Mouse (Mus musculus) left cerebral cortex, postnatal 4 days (tissue): ENCODE data around the gene Rgl1. TPM values are rescaled to one million over a fixed set of nuclear protein-coding genes. Genes with fewer than 3 reads are reported as not detected.

Experiments used
- DNase-seq: peaks from one replicate; pipeline ENCODE4 v3.0.0-alpha.2; 2022
- intact Hi-C: fragments of 180-260 bp; cut with DNase I; formaldehyde crosslinking; loops from one replicate; pipeline ENCODE4 v1.15.1; 2025
- total RNA-seq, 2 experiments: library from RNA; stranded (reverse); gene quantifications; 2 replicates each; pipeline ENCODE4 v1.2.3; 2021

Rgl1 gene
- total RNA-seq = 10 to 100 TPM; 45.6 to 55.2 TPM

DNA sequence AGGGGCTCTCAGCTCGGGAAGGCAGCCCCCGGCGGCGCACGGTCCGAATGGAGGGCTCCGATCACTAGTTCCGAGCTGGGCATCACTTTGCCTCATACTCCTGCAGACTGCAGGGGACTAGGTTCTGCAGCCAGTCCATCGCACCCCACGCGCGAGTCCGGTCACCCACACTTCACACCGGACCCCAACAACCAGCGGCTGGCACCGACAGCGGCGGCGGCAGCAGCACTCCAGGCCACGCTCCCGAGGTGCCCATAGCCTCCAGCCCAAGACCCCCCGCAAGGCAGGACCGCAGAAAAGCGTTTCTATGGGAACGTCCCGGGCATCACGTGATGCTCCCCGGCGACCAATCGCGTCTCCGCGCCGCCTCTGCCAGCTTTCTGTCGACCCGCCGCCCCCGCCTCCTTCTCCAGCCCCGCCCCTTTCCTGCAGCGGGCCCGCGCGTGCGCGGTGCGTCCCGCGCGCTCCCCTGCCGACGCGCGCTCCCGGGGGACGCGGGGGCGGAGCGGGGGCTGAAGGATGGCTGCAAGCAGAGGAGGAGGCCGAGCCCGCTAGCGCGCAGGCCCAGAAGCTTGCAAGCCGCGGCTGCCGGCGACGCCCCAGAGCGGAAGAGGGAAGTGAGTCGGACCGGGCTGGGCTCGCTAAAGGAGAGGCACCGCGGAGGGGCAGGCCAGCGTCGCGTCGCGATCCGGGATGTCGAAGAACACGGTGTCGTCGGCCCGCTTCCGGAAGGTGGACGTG is at the start of gene Rgl1, which contains the start of gene Arpc5:
Gene Rgl1 (minus strand): TSS at position 320 of the 741 bp plus-strand sequence.
Gene Arpc5 (plus strand): TSS at position 511 of the 741 bp plus-strand sequence.
- DNase-seq = peak; percentile 98
- intact Hi-C loops = no loop called here

DNA sequence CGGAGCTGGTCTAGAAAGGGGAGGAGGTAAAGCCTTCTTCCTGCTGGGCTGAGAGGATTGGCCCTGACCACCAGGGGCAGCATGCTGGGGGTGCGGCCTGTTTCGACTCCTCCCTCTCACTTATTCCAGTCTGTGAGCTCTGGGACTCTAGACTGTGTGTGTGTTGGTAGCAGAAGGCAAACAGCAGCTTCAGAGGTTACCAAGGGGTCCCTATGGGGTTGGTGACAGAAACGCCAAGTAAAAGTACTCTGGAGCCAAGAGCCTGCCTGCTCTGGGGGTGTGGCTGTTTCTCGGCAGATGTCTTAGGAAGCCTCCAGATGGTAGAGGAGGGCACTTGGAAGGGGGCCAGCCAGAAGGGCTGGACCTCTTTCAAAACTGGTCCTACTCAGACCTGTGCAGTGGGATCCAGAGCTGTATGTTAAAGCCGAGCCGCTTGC is 49.1 kb upstream of the Rgl1 start:
- intact Hi-C loops = loop anchor here (5.0 kb wide), 1 partner anchor 577 kb away; no protein-coding TSS in a partner anchor
- DNase-seq = peak; percentile 85

DNA sequence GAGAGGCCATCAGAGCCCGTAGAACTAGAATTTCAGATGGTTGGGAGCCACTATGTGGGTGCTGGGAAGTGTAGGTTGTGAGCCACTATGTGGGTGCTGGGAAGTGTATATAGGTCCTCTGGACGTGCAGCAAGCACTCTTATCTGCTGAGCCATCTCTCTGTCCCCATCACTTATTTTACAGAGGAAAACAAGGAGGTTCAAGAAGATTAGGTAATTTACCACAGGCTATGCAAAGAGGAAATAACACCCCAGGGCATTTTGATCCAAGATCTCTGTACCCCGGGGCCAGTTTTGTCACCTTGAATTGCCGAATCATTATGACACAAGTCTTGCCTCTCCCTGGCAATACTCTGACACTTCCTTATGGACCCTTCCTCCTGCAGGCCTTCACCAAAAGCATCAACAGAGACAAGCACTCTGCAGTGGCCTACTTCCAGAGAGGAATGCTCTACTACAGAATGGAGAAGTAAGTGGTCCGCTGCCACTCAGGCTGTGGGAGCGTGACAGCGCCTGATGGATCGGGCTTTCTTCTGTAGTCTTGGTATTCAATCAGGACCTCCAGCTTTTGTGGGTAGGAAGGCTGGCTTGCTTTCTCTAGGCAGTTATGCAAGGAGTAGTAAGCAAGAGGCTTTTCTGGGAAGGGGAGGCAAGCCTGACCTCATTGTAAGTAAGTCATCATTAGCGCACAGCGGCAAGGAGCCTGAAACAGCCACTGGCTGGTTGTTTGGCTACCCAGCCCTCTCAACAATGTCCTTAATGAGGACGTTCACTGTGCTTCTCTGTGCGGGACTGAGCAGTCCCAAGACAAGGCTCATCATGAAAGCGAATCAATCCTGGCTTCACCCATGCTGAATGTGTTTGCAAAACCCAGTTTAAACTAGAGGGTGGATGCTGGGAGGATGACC is 44.6 kb upstream of the Rgl1 start:
- intact Hi-C loops = no loop called here
- DNase-seq = no peak

DNA sequence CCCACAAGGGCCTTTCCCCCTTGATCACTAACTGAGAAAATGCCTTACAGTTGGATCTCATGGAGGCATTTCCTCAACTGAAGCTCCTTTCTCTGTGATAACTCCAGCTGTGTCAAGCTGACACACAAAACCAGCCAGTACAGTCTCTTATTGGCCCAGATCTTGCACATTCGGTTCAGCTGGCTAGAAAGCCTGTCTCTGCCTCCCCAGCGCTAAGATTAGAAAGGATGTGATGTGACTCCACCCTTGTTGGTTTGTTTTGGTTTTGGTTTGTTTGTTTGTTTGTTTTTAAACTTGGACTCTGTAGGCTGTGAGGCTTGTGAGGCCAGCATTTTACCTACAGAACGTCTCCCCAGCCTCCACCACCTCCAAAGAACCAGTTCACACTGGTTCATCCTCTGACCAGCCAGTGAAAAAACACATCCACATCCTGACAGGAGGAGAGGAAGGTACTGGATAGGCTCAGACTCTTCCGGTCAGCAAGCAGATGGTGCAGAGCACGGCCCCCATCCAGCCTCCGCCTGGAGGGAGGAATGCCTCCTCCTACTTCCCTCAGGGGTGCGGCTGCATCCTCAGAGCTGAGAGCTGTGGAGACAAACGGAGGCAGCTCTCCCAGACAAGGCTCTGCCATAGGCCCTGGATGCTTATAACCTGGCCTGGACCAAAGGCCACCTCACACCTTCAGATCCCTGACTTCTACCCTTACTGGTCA is 43.5 kb upstream of the Rgl1 start:
- intact Hi-C loops = no loop called here
- DNase-seq = peak; percentile 26

DNA sequence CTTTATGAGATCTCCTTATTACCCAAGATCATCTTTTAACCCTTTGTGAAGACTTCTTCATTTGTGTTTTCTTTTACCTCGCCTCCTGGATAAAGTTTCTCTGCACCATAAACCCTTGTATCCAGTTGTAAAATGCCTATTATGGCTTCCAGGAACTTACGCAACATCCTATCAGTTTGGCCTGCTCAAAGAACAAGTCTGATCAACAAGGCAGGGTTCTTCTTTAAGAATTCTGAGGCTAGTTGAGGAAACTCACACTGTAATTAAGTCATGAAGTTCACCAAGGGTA is 42.2 kb upstream of the Rgl1 start:
- intact Hi-C loops = no loop called here
- DNase-seq = no peak

DNA sequence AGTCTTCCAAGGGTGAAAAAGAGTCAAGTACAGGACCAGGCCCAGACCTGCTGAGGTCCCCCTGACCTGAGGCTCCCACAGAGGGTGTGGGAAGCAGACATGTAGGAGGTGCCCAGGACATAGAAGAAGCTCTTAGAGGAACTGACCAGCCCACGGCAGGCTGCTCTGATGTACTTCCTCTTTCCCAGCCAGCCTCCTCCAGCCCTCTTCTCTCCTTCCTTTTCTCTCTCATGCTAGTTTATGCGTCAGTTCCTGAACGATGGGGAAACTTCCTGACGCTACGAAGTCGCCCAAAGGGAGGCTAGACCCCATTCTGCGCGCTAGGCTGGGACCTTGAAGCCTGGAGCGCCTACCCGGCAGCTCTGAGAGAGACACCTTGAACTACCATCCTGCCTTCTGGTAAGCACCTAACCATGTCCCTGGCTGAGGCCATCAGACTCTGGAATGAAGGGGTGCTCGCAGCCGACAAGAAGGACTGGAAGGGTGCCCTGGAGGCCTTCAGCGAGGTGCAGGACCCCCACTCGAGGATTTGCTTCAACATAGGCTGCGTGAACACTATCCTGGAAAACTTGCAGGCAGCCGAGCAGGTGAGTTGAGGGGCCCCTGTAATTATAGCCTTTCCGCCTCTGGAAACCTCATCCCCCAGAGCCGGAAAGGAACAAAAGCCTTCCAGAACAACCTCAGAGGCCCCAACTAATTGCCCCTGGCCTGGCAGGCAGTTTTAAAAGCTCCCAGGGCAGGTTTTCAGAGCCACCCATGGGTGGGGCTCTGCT is 41.7 kb upstream of the Rgl1 start:
- intact Hi-C loops = no loop called here
- DNase-seq = no peak

DNA sequence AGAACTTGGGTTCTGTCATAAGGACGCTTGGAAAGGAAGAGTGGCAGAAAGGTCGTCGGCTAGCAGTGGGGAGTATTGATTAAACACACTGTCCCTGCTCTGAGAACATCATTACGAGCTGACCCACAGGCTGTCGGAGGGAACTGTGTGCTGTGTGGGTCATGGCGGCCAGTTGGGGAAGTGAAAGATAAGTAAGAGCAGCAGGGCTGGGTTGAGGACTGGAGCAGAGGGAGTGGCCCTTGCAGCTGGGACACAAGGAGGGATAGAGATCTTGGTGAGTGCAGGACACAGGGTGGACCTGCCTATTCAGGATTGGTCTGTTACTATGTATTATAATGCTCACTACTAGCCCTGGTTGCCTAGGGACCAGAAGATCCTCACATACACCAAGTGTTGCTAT is 38.8 kb upstream of the Rgl1 start:
- intact Hi-C loops = no loop called here
- DNase-seq = no peak

DNA sequence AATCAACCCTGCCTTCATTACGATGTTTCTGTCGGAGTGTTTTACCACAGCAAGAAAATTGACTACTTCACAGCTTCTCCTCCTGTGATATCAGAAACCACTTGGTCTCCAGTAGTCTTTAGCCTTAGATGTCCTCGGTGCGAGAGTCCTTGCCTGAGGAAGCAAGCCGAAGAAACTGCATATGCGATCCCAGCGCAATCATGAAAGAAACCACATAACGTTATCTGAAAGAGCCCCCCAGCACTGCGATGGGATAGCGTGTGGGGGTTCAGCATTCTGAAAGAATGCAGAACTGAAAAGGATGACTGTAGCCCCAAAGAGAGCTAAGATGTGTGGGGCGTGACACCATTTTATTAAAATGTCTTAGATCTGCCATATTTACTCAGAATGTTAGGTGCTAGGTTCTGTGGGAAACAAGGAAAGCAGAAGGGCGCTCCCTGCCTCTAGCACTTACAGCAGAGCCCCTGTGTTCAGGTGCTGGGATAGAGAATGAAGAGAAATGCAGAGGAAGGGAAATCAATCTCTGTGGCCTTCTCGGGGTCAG is 34.6 kb upstream of the Rgl1 start:
- intact Hi-C loops = no loop called here
- no peak for DNase-seq

DNA sequence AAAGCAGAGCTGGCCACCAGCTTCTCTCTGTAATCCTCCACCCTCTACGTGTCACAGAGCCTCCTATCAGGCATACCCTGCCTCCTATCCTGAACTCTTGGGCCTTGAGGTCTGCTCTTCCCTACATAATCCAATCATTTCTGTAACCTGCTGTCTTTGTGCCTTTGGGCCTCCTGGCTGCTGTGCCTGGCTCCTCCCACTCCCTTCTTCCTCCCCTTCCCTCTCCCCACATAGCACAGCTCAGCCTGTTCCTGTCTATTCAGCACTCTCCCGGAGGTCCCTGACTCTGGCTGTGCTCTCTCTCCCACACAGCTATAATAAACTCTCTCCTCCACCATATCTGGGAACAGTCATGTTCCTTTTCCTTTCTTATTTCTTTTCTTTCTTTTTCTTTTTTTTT is 33.7 kb upstream of the Rgl1 start, which contains the start of gene Ncf2:
Gene Ncf2 (plus strand): TSS at position 298 of the 400 bp plus-strand sequence.
- intact Hi-C loops = no loop called here
- DNase-seq = no peak

DNA sequence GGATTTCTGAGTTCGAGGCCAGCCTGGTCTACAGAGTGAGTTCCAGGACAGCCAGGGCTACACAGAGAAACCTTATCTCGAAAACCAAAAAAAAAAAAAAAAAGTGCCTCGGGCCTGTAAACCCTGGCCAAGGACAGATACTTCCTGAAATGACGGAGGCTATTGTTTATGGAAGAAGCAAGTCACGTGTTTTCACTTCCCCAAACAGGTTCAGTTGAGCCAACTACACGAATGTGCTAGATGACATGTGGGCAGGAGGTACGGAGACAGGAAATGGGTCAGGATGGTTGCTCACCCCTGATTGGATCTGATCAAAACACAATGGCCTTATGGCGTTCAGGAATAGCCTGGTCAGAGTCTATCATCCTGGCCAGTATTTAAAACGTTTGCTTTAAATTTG is 32.0 kb upstream of the Rgl1 start:
- no peak for DNase-seq
- intact Hi-C loops = no loop called here

DNA sequence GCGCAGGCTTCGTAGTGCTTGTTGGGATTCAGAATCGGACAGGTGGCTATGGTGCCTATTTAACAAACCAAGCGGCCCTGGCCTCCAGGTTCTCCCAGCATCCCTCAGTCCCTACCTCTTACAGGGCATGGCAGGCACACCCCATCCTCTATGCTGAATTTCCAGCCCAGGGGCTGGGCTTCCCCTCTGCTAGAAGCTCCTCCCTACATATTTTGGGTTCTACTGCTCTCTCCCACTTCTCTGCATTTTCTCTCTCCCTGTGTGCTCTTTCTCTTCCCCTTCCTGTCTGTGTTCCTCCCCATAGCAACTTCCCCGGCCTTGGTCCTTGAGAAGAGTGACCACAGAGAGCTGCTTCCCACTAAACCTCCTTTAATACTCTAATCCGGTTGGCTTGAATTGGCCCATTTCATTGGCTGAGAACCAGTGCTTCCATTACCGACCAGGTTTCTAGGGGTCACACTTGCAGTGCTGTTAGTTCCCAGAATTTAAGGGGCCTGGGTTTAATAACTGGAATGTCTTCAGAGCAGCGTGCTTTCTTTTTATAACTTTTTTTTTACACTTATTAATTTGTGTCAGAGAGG is 30.6 kb upstream of the Rgl1 start:
- intact Hi-C loops = no loop called here
- DNase-seq = no peak

DNA sequence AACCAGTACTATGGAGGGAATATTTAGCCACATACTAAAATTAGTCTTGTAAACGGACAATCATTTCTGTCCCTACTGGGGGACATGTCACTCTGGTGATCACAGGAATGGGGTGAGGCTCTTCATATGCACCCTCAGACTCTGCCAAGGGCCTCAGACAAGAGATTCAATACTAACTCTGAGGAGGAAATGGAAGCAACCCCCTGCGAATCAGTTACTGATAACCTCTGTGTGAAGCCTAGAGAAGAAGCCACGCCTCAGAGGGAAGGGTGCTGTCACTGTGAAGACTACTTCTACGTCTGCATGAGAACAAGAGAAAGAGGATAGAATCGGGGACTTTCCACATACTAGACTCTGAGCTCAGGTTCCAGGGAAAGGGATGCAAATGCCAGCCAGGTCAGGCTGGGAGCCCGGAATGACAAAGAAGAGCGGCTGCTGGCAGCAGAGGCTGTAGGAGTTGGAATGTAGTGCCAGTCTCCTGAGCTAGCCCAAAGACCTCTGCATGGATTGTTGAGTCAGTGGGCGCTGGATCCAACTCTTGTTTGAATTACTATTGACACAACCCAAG is 29.6 kb upstream of the Rgl1 start:
- intact Hi-C loops = no loop called here
- no peak for DNase-seq

DNA sequence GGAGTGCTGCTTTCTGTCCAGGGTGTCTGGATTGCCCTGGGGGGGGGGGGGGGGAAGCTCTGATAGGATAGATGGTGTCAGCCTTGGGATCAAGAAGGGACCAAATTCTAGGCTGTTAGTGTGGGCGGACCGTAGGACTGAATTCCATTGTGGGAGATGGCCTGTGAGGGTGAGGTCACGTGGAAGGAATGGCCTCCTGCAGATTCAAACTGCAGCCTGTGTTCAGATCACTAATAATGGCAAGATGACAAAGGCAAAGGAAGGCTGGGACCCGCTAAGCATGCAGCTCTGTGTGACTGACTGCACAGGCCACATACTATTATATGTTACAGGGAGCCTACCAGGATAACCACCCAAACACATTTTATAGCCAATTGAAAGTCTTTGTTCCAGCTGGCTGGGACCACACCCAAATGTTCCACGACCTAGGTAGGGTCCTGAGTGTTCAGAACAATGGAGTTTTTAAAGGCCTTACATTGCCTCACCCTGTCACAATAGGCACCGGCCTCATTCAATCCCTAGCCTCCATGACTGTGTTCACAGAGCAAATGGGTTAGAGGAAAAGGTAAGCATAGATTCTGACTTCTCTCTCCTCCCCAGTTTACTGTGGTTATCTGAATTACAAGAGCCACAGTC is 27.5 kb upstream of the Rgl1 start:
- intact Hi-C loops = no loop called here
- no peak for DNase-seq

DNA sequence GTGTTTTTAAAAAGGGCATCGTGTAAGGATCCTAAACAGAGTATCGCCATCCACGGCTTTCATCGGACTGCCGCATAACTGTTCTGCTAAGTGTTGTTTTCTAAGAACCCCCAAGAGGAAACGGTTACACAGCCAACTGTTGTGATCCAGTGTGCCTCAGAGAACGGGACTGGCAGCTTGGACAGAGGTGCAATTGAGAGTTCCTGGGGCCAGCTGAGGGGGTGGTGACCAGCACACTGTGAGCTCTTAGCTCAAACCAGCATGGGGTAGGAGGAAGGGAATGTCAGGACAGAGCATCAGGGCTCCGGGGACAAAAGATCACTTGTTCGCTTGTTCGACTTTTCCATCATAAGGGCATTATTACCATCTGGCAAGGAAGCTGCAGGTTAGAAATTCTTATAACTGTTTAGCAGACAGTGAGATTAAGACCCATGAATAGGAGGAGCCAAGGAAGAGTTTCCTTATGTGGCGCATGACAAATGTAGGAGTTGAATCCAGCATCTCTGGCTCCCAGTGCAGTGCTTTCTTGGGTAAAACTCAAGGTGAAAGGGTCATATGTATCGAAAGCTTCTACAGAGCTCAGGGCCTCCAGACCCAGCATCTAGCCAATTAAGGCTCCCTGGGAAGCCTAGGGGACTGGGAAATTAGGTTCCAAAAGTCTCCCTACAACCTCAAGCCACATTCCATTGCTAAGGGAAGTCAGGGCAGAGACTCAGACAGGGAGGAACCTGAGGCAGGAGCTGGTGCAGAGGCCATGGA is 26.8 kb upstream of the Rgl1 start:
- intact Hi-C loops = no loop called here
- DNase-seq = peak; percentile 16

DNA sequence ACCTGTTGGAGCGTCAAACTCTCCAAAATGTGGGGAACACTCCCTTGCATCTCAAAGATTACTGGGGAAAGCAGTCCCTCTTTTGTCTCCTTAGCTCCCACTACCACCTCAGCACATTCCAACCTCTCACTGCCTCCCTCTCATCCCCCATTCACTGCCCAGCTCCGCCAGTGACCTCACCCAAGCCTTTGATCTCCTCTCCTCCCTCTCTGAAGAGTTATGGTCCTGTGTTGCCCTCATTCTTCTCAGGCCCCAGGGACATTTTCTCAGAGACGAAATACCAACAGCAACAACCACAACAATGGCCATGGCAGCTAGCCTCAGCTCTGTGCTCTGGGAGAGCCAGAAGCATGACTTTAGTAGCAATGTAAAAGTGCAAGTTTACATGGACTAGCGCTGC is 25.1 kb upstream of the Rgl1 start:
- no peak for DNase-seq
- intact Hi-C loops = no loop called here

DNA sequence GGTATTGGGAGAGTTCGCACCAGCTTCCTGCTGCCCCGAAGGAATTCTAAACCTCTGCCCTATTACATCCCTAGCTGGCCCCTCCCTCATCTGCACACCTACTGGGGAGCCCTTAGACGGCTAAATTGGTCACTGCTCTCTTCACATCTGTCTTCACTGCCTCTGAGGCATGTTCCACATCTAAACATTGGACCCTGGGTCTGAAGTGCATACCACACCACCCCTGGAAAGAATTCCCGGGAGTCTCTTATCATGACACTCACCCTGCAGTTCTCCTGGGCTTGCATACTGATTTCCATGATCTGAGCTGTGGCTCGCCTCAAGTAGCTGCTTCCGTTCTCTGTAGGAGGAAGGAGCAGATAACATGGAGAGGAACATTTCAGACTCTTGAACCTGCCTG is 24.7 kb upstream of the Rgl1 start:
- DNase-seq = no peak

DNA sequence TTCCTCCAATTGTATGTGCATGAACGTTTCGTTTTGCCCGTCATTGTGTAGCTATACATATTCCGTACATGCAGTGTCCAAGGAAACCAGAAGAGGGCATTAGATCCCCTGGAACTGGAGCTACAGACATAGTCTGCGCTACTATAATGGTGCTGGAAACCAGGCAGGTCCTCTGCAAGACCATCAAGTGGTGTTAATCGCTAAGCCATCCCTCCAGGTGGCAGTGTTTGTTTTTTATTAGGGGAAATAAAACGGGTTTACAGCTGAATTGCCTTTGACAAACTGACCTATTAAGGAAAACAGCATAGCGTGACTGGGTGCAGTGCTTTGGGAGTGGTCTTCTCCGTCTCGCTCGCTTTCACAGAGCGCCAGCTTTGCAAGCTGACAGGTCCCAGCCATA is 24.1 kb upstream of the Rgl1 start:
- peak; percentile 23 for DNase-seq
- intact Hi-C loops = no loop called here

More for the DNA sequence above, 24.7 kb upstream of the Rgl1 start:
- intact Hi-C loops = no loop called here

DNA sequence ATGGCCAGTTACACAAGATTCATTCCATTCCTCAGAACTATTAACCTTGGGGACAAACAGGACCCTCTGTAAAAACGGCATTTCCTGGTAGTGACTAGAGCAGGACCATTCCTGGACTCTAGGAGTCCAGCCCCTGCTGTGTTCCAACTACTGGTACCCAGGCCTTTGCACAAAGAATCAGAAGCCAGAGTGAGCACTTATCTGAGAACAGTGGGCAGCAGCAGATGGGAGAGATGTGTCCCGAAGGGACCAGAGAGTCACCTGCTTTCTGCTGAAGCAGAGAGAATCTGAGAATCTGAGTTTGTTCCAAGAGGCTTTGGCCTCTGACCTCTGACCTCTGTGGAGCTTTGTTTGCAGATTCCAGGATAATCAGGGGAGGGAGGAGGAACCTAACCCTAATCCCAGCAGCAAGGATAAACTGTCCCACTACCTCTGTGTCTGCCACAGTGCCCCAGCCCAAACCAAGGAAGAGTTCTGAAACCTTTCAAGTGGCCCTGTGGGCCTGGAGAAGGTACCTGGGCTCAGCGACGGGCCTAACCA is 22.0 kb upstream of the Rgl1 start:
- no peak for DNase-seq
- intact Hi-C loops = no loop called here
